Mouse (Mus musculus): ENCODE results near the gene Arl6ip5.

GRCm38 (mm10) chr6:97204252-97204869, 6.1 kb upstream of the Arl6ip5 start:
- TF ChIP-seq CTCF (IDR thresholded peaks at IDR 0.05; ENCODE audit: borderline replicate concordance, extremely low read depth, insufficient read depth, insufficient read length) (no peak), POLR2A (IDR thresholded peaks at IDR 0.05; ENCODE audit: borderline replicate concordance, extremely low read depth, insufficient read depth, insufficient read length, poor library complexity, severe bottlenecking) (no peak)

All from brain, embryonic 14.5 days (tissue).